Mouse (Mus musculus): ENCODE results near the gene Olfr1012.

DNA sequence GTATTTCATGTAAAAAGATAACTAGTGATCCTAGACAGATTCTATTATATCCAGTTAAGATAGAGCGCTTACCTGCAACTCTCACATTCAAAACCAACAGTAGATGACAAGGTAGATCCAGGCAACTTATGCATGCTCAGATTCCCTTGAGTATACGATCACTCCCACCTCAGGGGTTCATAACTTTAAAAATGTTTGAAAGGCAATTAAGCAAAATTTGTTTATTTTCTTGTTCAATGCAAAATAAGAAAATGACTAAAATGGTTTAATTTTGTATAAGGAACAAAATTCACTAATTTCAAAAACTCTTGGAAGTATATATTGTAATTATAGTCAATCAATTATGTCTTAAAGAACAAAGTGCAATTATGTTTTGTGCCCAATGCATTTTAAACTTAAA is 39.9 kb upstream of the Olfr1012 start, which contains the start of gene Olfr1016:
- TF ChIP-seq CTCF (IDR thresholded peaks at IDR 0.05; ENCODE audit: borderline replicate concordance, insufficient read depth, low read depth, low read length): no peak
- TF ChIP-seq POLR2A (IDR thresholded peaks at IDR 0.05; ENCODE audit: borderline replicate concordance, insufficient read depth, low read length): no peak

Measured in cerebellum, adult 2 months (tissue).